Mouse (Mus musculus): ENCODE data around the gene Tmem52.

Gene Tmem52

DNA sequence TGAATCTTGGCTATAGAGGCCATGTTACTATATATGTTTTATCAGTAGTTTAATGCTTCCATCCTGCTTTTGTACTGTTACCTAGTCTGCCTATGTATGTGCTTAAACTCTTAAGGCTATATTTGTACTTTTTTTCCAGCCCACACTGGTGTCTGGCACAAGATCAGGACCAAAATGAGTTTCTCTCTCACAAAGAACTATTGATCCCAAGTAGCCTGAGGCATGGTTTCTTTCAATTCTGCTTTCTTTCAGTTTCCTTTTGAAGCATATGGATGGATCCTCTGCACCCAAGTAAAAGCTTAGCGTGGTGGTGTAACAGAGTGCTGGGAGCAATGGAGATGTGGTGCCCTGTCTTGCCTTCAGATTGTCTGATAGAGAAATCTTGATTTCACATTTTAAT lies 42.1 kb downstream of the Tmem52 start:
- DNase-seq = no peak

DNA sequence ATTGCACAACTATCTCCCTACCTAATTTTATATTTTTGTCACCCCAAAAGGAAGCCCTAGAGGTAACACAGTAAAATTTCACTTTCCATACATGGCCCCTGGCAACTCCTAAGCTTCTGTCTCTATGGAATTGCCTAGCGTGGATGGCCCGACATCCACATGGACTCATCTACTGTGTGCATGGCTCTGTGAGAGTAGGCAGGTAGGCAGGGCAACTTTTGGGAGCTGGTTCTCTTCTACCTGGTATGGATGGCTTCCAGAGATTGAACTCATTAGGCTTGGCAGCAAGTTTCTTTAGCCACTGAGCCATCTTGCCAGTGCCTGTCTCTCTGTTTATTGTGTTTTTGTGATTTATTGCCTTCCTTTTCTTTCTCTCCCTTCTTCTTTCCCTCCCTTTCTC lies 45.9 kb downstream of the Tmem52 start:
- DNase-seq = no peak

- DNase-seq = no peak
These were observed 49.1 kb downstream of the Tmem52 start for GRCm38 (mm10) chr4:155517948-155518517.
